Mouse (Mus musculus) ES-Bruce4 (cell line): ENCODE measurements around the gene Sufu.

Experiments used
- CTCF ChIP-seq: IDR thresholded peaks from one replicate; pipeline ENCODE4 v1.8.1; 2011; ENCODE audit warnings: low read depth, low read length
- EP300 ChIP-seq: IDR thresholded peaks from 2 replicates; pipeline ENCODE4 v1.6.1; 2011; ENCODE audit warnings: low read depth, low read length; ENCODE audit not compliant: insufficient read depth
- POLR2A ChIP-seq: IDR thresholded peaks from one replicate; pipeline ENCODE4 v1.8.1; 2011; ENCODE audit warnings: low read length; ENCODE audit not compliant: insufficient read depth

DNA sequence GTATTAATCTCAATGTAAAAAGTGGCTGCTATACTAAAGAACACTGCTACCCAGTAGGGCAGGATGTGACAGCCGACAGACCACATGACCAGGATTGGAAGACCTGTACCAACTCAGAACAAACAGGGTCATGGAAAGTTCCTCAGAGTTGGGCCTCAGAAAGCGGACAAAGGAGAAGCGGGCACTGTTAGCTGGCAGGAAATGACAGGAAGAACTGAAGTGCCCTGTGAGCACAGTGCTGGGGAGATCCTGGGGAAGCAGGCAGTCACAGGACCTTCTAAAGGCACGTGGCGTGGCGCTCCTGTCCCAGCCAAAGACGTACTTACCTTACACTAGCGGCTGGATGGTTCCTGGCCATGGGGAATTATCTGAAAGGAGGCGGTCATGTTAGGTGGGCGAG lies 114.6 kb downstream of the Sufu start:
- TF ChIP-seq CTCF = no peak
- no peak for TF ChIP-seq EP300
- TF ChIP-seq POLR2A = no peak
